Mouse (Mus musculus): ENCODE results near the gene Cdyl2. TPM values are rescaled to one million over a fixed set of nuclear protein-coding genes. Genes with fewer than 3 reads are reported as not detected.

The Cdyl2 gene
- polyA plus RNA-seq, 1 experiment from 2014 or later, result 11.7 TPM

DNA sequence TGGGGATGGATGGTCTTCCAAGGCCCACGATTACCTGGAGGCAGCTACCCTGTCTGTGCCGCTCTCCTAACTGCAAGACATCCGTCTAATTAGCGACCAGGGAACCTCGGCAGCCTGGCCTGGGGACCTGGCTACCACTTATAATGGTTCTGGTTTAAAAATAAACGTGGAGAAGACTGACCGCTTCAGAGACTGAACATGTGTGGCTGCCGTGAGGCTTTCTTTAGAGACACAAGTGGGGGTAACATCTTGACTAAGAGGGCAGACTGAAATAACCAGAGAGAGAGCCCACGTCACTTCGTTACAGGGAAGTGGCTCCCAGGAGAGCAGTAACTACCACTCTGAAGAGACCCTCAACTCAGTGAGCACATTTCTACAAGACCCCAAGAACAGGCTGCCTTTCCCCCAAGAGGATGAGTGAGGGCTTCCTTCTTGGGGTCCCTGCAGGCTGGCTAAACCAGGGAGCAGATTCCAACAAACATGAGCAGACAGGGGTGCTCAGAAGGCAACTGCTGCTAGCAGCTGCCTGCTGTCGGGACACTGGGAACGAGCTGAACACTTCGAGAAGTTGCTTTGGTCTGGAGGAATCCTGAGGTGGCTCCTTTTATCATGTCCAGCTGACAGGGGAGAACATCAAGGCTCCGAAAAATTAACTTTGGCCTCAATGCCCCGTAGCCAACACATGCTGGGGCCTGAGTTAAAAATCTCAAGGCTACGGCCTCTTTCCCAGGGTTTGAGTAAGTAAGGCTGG is 82.6 kb downstream of the Cdyl2 start:
- TF ChIP-seq CTCF (IDR thresholded peaks at IDR 0.05), result no peak
- Histone ChIP-seq H3K27ac (ENCODE audit: low read length) (no peak overlapping the region), H3K36me3 (ENCODE audit: insufficient read depth, low read length) (no peaks in the 10 kb centered on the region), H3K4me2 (replicated peaks; ENCODE audit: low read depth, low read length) (no peak overlapping the region), H3K27me3 (replicated peaks; ENCODE audit: insufficient read depth, low read length) (no peaks in the 10 kb centered on the region), H3K9ac (replicated peaks; ENCODE audit: low read depth) (no peak overlapping the region), H3K9me3 (ENCODE audit: low read length) (no peaks in the 10 kb centered on the region), H3K4me1 (ENCODE audit: insufficient read depth, low read depth, low read length) (no peaks in the 10 kb centered on the region), H3K4me3 (ENCODE audit: low read depth, low read length) (no peak overlapping the region)
- DNase-seq (ENCODE audit: low spot score), result no peak
- 69% methylated on average over 16 of the region's 16 CpGs for WGBS
- no peak for ATAC-seq

DNA sequence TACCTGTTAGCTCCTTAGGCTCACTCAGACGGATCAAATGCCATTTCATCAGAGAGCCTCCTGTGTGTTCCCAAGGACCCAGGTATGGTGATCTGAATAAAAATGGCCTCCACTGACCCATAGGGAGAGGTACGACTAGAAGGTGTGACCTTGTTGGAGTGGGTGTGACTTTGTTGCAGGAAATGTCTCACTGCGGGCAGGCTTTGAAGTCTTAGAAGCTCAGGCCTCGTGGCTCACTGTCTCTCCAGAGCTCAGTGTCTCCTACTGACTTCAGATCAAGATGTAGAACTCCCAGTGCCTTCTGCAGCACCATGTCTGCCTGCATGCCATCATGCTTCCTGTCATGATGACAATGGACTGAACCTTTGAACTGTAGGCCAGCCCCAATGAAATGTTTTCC is 87.4 kb downstream of the Cdyl2 start:
- H3K9me3 ChIP-seq (ENCODE audit: low read length), result no peaks in the 10 kb centered on the region
- ATAC-seq, result no peak
- H3K4me3 ChIP-seq (ENCODE audit: low read depth, low read length), result no peak overlapping the region
- TF ChIP-seq CTCF (IDR thresholded peaks at IDR 0.05) (no peak), EP300 (IDR thresholded peaks at IDR 0.05) (no peak)
- H3K4me2 ChIP-seq (replicated peaks; ENCODE audit: low read depth, low read length), result no peak overlapping the region
- no peaks in the 10 kb centered on the region for H3K4me1 ChIP-seq (ENCODE audit: insufficient read depth, low read depth, low read length)
- no peaks in the 10 kb centered on the region for H3K27me3 ChIP-seq (replicated peaks; ENCODE audit: insufficient read depth, low read length)
- no peak overlapping the region for H3K27ac ChIP-seq (ENCODE audit: low read length)
- WGBS, result 73% methylated on average over 4 of the region's 4 CpGs
- no peak for DNase-seq (ENCODE audit: low spot score)
- H3K9ac ChIP-seq (replicated peaks; ENCODE audit: low read depth), result no peak overlapping the region
- H3K36me3 ChIP-seq (ENCODE audit: insufficient read depth, low read length), result no peaks in the 10 kb centered on the region

DNA sequence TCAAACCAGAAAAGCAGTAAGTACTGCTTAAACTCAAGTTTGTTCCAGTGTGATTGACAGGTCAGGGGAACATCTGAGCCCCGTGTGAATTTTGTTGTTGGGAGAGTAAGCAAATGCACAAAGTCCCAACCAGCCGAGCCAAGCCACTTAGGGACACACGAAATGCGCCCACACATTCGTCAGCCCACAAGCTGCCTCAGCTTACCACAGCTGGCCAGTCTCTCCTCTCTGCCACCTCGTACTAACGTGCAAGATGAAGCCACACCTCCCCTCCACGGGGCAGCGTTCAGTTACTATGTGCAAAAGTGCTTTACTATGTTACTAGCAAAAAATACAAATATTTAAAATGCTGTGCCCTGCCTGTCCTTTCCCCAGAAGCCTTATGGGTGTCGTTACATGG is 91.9 kb downstream of the Cdyl2 start:
- Histone ChIP-seq H3K27ac (ENCODE audit: low read length) (no peak overlapping the region), H3K9me3 (ENCODE audit: low read length) (no peaks in the 10 kb centered on the region), H3K9ac (replicated peaks; ENCODE audit: low read depth) (no peak overlapping the region), H3K4me1 (ENCODE audit: insufficient read depth, low read depth, low read length) (no peaks in the 10 kb centered on the region), H3K4me3 (ENCODE audit: low read depth, low read length) (no peak overlapping the region), H3K36me3 (ENCODE audit: insufficient read depth, low read length) (no peaks in the 10 kb centered on the region), H3K27me3 (replicated peaks; ENCODE audit: insufficient read depth, low read length) (no peaks in the 10 kb centered on the region), H3K4me2 (replicated peaks; ENCODE audit: low read depth, low read length) (no peak overlapping the region)
- TF ChIP-seq EP300 (IDR thresholded peaks at IDR 0.05) (no peak), CTCF (IDR thresholded peaks at IDR 0.05) (no peak)
- DNase-seq (ENCODE audit: low spot score) (no peak), ATAC-seq (no peak)
- WGBS, result 47% methylated on average over 10 of the region's 10 CpGs

DNA sequence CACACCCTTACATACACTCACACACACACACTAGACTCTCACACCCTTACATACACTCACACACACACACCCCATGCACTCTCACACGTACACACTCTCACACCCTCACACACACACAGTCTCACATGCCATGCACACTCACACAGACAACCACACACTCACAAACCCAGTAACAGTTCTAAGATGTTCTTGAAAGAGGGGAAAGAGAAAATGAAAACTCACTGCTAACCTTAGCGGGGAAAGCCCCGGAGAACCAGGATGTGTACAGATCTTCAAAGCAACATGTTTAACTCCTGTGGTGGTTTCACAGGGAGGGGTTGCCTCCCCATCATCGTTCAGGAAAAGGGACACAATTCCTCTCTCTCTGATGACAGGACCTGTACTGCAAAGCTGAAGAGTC is 94.8 kb downstream of the Cdyl2 start:
- Histone ChIP-seq H3K4me3 (ENCODE audit: low read depth, low read length) (no peak overlapping the region), H3K27me3 (replicated peaks; ENCODE audit: insufficient read depth, low read length) (no peaks in the 10 kb centered on the region), H3K4me1 (ENCODE audit: insufficient read depth, low read depth, low read length) (no peaks in the 10 kb centered on the region), H3K27ac (ENCODE audit: low read length) (no peak overlapping the region), H3K36me3 (ENCODE audit: insufficient read depth, low read length) (no peaks in the 10 kb centered on the region), H3K9ac (replicated peaks; ENCODE audit: low read depth) (no peak overlapping the region), H3K4me2 (replicated peaks; ENCODE audit: low read depth, low read length) (no peak overlapping the region), H3K9me3 (ENCODE audit: low read length) (no peaks in the 10 kb centered on the region)
- ATAC-seq, result no peak
- DNase-seq (ENCODE audit: low spot score), result no peak
- no peak for TF ChIP-seq CTCF (IDR thresholded peaks at IDR 0.05)
- TF ChIP-seq EP300 (IDR thresholded peaks at IDR 0.05), result no peak
- WGBS, result 61% methylated on average over 4 of the region's 4 CpGs

DNA sequence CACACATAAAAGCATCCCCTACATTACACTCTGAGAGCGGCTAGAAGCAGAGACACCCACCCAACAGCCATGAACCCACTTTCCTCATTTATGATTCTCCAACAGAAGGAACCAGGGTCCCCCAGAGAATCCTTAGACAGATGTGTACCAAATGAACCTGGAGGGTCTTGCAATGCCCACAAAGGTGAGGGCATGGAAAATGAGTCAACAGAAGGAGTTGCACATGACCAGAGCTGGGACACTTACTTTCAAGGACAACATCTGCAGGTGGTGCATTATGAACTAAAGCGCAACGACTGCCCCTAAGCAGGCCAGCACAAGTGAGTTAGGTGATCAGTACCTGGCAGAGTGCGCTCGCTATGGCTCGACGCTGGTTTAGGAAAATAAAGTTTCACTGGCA is 95.6 kb downstream of the Cdyl2 start:
- 88% methylated on average over 7 of the region's 7 CpGs for WGBS
- no peaks in the 10 kb centered on the region for H3K9me3 ChIP-seq (ENCODE audit: low read length)
- H3K4me2 ChIP-seq (replicated peaks; ENCODE audit: low read depth, low read length), result no peak overlapping the region
- H3K27me3 ChIP-seq (replicated peaks; ENCODE audit: insufficient read depth, low read length), result no peaks in the 10 kb centered on the region
- H3K4me1 ChIP-seq (ENCODE audit: insufficient read depth, low read depth, low read length), result no peaks in the 10 kb centered on the region
- H3K9ac ChIP-seq (replicated peaks; ENCODE audit: low read depth), result no peak overlapping the region
- no peaks in the 10 kb centered on the region for H3K36me3 ChIP-seq (ENCODE audit: insufficient read depth, low read length)
- no peak for TF ChIP-seq EP300 (IDR thresholded peaks at IDR 0.05)
- no peak for TF ChIP-seq CTCF (IDR thresholded peaks at IDR 0.05)
- H3K27ac ChIP-seq (ENCODE audit: low read length), result no peak overlapping the region
- ATAC-seq (no peak), DNase-seq (ENCODE audit: low spot score) (no peak)
- no peak overlapping the region for H3K4me3 ChIP-seq (ENCODE audit: low read depth, low read length)

DNA sequence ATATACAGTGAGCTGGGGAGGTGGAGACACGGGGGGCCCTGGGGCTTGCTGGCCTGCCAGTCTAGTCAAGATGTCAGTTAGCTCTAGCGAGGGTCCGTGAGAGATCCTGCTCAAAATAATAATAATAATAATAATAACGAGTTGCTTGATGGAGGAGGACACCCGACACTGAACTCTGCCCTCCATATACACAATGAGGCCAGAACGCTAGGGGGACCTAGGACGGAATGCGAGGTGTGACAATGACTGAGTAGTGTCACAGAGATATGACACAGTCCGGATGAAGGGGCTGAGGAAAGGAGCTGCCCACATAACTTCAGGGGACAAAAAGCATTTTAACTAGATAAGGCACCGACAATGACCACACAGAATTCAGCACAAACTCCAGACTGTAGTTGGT is 96.4 kb downstream of the Cdyl2 start:
- Histone ChIP-seq H3K4me2 (replicated peaks; ENCODE audit: low read depth, low read length) (no peak overlapping the region), H3K4me1 (ENCODE audit: insufficient read depth, low read depth, low read length) (no peaks in the 10 kb centered on the region), H3K27ac (ENCODE audit: low read length) (no peak overlapping the region), H3K27me3 (replicated peaks; ENCODE audit: insufficient read depth, low read length) (no peaks in the 10 kb centered on the region), H3K36me3 (ENCODE audit: insufficient read depth, low read length) (no peaks in the 10 kb centered on the region), H3K9ac (replicated peaks; ENCODE audit: low read depth) (no peak overlapping the region), H3K9me3 (ENCODE audit: low read length) (no peaks in the 10 kb centered on the region), H3K4me3 (ENCODE audit: low read depth, low read length) (no peak overlapping the region)
- WGBS, result 51% methylated on average over 10 of the region's 10 CpGs
- DNase-seq (ENCODE audit: low spot score), result no peak
- no peak for ATAC-seq
- TF ChIP-seq EP300 (IDR thresholded peaks at IDR 0.05) (no peak), CTCF (IDR thresholded peaks at IDR 0.05) (no peak)

DNA sequence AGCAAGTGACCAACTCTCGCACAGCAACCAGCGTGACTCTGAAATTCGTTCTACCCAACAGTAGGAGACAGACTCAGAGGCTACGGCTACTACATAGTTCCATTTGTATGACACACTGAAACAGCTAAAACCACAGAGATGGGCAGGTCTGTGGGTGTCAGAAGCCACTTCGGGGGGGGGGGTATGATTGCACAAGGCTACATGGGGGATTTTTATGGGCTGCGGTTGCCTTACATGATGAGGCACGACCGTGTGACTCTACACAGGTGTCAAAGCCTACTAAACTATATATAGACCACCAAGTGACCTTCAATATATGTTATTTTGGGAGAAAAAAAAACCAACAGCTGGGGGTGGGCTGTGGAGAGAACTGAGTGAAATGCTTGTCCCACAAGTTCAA is 96.8 kb downstream of the Cdyl2 start:
- H3K9me3 ChIP-seq (ENCODE audit: low read length), result no peaks in the 10 kb centered on the region
- TF ChIP-seq CTCF (IDR thresholded peaks at IDR 0.05), result no peak
- TF ChIP-seq EP300 (IDR thresholded peaks at IDR 0.05), result no peak
- no peaks in the 10 kb centered on the region for H3K4me1 ChIP-seq (ENCODE audit: insufficient read depth, low read depth, low read length)
- no peak for ATAC-seq
- no peak overlapping the region for H3K27ac ChIP-seq (ENCODE audit: low read length)
- H3K4me2 ChIP-seq (replicated peaks; ENCODE audit: low read depth, low read length), result no peak overlapping the region
- H3K36me3 ChIP-seq (ENCODE audit: insufficient read depth, low read length), result no peaks in the 10 kb centered on the region
- DNase-seq (ENCODE audit: low spot score), result no peak
- H3K9ac ChIP-seq (replicated peaks; ENCODE audit: low read depth), result no peak overlapping the region
- H3K4me3 ChIP-seq (ENCODE audit: low read depth, low read length), result no peak overlapping the region
- H3K27me3 ChIP-seq (replicated peaks; ENCODE audit: insufficient read depth, low read length), result no peaks in the 10 kb centered on the region
- WGBS, result 83% methylated on average over 8 of the region's 8 CpGs

All from lung, postnatal 0 days (tissue).